Mouse (Mus musculus) hindbrain, embryonic 16.5 days (tissue): ENCODE data around the gene Thra. TPM values are rescaled to one million over a fixed set of nuclear protein-coding genes. Genes with fewer than 3 reads are reported as not detected.

ENCODE experiments used
- ATAC-seq: fragments of 200-750 bp; cut with Nextera tagmentation; 2 replicates; pipeline ENCODE4 v1.8.0; 2017; ENCODE audit warnings: moderate TSS enrichment, moderate library complexity
- H3K27ac ChIP-seq: fragments of 300-500 bp; sonication (generic); 2 replicates; pipeline ENCODE4 v1.5.1; 2014; ENCODE audit warnings: low read depth, mild to moderate bottlenecking, control low read depth, low read length, moderate library complexity
- H3K27me3 ChIP-seq: fragments of 300-500 bp; sonication (generic); replicated peaks from 2 replicates; pipeline ENCODE4 v1.6.1; 2014; ENCODE audit warnings: low read length; ENCODE audit not compliant: control insufficient read depth, insufficient read depth
- H3K36me3 ChIP-seq: fragments of 300-500 bp; sonication (generic); 2 replicates; pipeline ENCODE4 v1.6.1; 2014; ENCODE audit warnings: mild to moderate bottlenecking, low read length, moderate library complexity, mixed read lengths; ENCODE audit not compliant: control insufficient read depth, insufficient read depth
- H3K4me1 ChIP-seq: fragments of 300-500 bp; sonication (generic); 2 replicates; pipeline ENCODE4 v1.6.1; 2014; ENCODE audit warnings: low read depth, low read length; ENCODE audit not compliant: control insufficient read depth, insufficient read depth
- H3K4me2 ChIP-seq: fragments of 300-500 bp; sonication (generic); 2 replicates; pipeline ENCODE4 v1.6.1; 2014; ENCODE audit warnings: mild to moderate bottlenecking, low read length, control low read depth, moderate library complexity
- H3K4me3 ChIP-seq: fragments of 300-500 bp; sonication (generic); 2 replicates; pipeline ENCODE4 v1.5.1; 2014; ENCODE audit warnings: mild to moderate bottlenecking, low read length, control low read depth, moderate library complexity
- H3K9ac ChIP-seq: fragments of 300-500 bp; sonication (generic); 2 replicates; pipeline ENCODE4 v1.6.1; 2014; ENCODE audit warnings: low read depth, mild to moderate bottlenecking, control low read depth, low read length, moderate library complexity
- H3K9me3 ChIP-seq: fragments of 300-500 bp; sonication (generic); 2 replicates; pipeline ENCODE4 v1.6.1; 2014; ENCODE audit warnings: mild to moderate bottlenecking, low read length, moderate library complexity; ENCODE audit not compliant: control insufficient read depth
- WGBS: fragments of 180-500 bp; shearing (Covaris S2); extraction: QIAGEN DNeasy Blood & Tissue Kit; methylation state at CpG from one replicate; pipeline ENCODE4 v1.1.7; 2014; 5-methylcytosine and 5-hydroxymethylcytosine counted together
- polyA plus RNA-seq: library from polyadenylated mRNA; unstranded; fragments of >200 nt; fragmentation: Nextera tagmentation; extraction: Ambion mirVana; gene quantifications from 2 replicates; pipeline ENCODE4 v1.2.1, GENCODE M21; 2015

Thra gene
- polyA plus RNA-seq: 127 and 144 TPM in 2 replicates

DNA sequence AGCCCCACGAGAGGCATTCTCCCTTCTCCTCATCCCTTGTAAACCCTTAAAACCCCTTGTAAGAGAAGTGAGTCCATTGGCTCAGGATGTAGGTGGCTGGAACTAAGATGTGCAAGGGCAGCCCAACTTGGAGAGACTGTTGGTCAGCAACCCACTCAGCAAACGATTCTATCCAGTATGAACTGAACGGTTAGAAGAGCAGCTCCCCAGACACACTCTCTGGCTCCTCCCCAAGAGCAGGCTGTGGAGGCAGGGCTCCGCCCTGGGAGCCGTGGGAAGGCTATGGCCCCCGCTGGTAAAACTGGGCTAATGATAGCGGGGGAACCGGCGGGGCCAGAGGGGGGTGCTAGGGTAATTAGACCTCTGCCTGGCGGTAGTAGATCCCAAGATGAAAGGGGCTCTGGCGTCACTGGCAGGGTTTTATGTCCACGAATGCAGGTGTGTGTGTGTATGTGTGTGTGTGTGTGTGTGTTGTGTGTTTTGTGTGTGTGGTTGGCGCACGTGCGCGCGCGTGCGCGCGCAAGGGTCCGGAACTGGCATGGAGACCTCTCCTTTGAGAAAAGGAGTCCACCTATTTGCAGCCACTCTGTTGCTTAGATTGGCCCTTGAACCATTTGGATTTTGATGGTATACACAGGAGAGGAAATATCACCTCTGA lies at the start of gene Thra:
Gene Thra (plus strand): TSS at position 246 of the 658 bp plus-strand sequence.
- Histone ChIP-seq H3K27me3 (no peaks in the 10 kb centered on the region), H3K4me3 (peak within 1 kb of the TSS; percentile 85), H3K9me3 (no peaks in the 10 kb centered on the region), H3K4me2 (peak within 1 kb of the TSS; percentile 91), H3K27ac (peak within 1 kb of the TSS; percentile 100), H3K4me1 (peaks cover 38% of the 10 kb centered on the region), H3K36me3 (no peaks in the 10 kb centered on the region), H3K9ac (peak within 1 kb of the TSS; percentile 99)
- peak; percentile 51 for ATAC-seq
- 0% methylated on average over 22 of the region's 22 CpGs for WGBS

- no peak for ATAC-seq
- Histone ChIP-seq H3K9ac (no peak overlapping the region), H3K4me2 (no peak overlapping the region), H3K4me3 (no peak overlapping the region), H3K9me3 (no peaks in the 10 kb centered on the region), H3K4me1 (no peaks in the 10 kb centered on the region), H3K27me3 (no peaks in the 10 kb centered on the region), H3K27ac (no peak overlapping the region), H3K36me3 (peaks cover 53% of the 10 kb centered on the region)
- WGBS: 81% methylated on average over 13 of the region's 13 CpGs
Measured at GRCm38 (mm10) chr11:98693201-98693600, 47.2 kb upstream of the Thra start.

- WGBS: 93% methylated on average over 9 of the region's 9 CpGs
- no peak for ATAC-seq
- H3K9me3 ChIP-seq: no peaks in the 10 kb centered on the region
Measured at GRCm38 (mm10) chr11:98693746-98694145, 46.7 kb upstream of the Thra start.

DNA sequence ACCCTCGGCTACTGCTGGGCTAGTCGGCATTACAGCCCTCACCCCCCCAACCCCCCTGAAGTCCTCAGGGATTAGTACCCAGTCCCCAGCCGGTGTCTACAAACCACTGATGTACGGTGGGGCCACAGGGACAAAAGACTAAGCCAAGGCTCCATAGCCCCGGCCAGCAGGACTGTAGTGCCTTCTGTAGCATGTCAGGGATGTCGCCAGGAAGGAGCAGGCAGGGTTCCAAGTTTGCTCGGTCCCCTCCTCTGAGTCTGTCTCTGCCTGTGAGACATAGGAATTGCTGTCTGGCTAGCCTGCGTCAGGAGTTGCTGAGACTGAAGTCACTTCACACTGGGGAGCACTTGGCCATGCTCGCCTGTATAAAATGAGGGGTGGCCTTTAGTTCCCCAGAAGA lies 46.1 kb upstream of the Thra start:
- H3K9ac ChIP-seq: no peak overlapping the region
- no peaks in the 10 kb centered on the region for H3K9me3 ChIP-seq
- H3K36me3 ChIP-seq: peaks cover 51% of the 10 kb centered on the region
- 78% methylated on average over 9 of the region's 9 CpGs for WGBS
- no peak overlapping the region for H3K27ac ChIP-seq
- no peaks in the 10 kb centered on the region for H3K4me1 ChIP-seq
- no peaks in the 10 kb centered on the region for H3K27me3 ChIP-seq
- no peak for ATAC-seq
- H3K4me3 ChIP-seq: no peak overlapping the region
- no peak overlapping the region for H3K4me2 ChIP-seq

More at GRCm38 (mm10) chr11:98693746-98694145, 46.7 kb upstream of the Thra start:
- no peak overlapping the region for H3K4me2 ChIP-seq
- no peaks in the 10 kb centered on the region for H3K27me3 ChIP-seq
- H3K27ac ChIP-seq: no peak overlapping the region
- H3K36me3 ChIP-seq: peaks cover 51% of the 10 kb centered on the region
- no peaks in the 10 kb centered on the region for H3K4me1 ChIP-seq
- H3K4me3 ChIP-seq: no peak overlapping the region
- no peak overlapping the region for H3K9ac ChIP-seq

GRCm38 (mm10) chr11:98695408-98695807 lies 45.0 kb upstream of the Thra start:
- H3K9ac ChIP-seq: no peak overlapping the region
- H3K27ac ChIP-seq: no peak overlapping the region
- H3K4me3 ChIP-seq: no peak overlapping the region
- H3K27me3 ChIP-seq: no peaks in the 10 kb centered on the region
- H3K4me1 ChIP-seq: no peaks in the 10 kb centered on the region
- 65% methylated on average over 14 of the region's 14 CpGs for WGBS
- ATAC-seq: no peak
- no peaks in the 10 kb centered on the region for H3K9me3 ChIP-seq
- peaks cover 40% of the 10 kb centered on the region for H3K36me3 ChIP-seq
- H3K4me2 ChIP-seq: no peak overlapping the region

DNA sequence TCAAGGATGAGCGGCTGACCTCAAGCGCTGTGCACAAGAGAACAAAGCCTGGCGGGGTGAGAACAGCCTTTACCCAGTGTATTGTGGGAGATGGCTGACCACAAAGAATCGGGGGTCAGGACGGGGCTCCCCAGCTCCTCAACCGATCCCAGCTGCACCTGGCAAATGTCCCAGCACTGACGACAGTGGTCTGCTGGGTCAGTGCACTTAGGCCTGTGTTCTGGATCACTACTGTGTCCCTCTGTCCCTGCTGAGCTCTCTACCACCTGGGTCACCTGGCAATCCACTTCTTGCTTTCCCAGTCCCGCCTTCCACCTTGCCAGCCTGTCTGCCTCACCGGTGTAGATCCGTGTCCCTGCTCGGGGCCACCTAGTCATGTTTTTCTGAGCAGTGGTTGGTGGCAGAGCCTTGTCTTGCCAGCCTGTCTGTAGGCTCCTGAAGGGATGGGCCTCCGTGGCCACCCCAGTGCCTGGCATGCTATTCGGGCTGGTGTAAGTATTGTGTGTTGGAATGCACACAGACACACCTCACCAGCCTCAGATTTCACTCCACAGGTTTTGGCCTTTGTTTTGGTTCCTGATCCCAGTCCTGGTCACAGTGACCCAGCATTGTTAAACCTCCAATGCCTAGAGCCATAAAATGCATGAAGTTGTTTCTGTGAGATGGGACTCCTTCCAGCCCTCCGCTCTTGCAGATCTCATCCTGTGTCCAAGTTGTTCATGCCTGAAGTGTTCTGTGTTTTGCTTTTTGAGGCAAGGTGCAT lies 43.8 kb upstream of the Thra start:
- H3K9ac ChIP-seq: no peak overlapping the region
- ATAC-seq: no peak
- no peaks in the 10 kb centered on the region for H3K27me3 ChIP-seq
- H3K4me2 ChIP-seq: no peak overlapping the region
- peaks cover 28% of the 10 kb centered on the region for H3K36me3 ChIP-seq
- H3K4me1 ChIP-seq: no peaks in the 10 kb centered on the region
- WGBS: 83% methylated on average over 14 of the region's 14 CpGs
- H3K4me3 ChIP-seq: no peak overlapping the region
- H3K9me3 ChIP-seq: no peaks in the 10 kb centered on the region
- no peak overlapping the region for H3K27ac ChIP-seq

GRCm38 (mm10) chr11:98697225-98697624 lies 43.2 kb upstream of the Thra start:
- Histone ChIP-seq H3K4me3 (no peak overlapping the region), H3K27me3 (no peaks in the 10 kb centered on the region), H3K4me2 (no peak overlapping the region), H3K4me1 (no peaks in the 10 kb centered on the region), H3K27ac (no peak overlapping the region), H3K36me3 (peaks cover 22% of the 10 kb centered on the region), H3K9ac (no peak overlapping the region), H3K9me3 (no peaks in the 10 kb centered on the region)
- no peak for ATAC-seq
- WGBS: 90% methylated on average over 12 of the region's 12 CpGs

DNA sequence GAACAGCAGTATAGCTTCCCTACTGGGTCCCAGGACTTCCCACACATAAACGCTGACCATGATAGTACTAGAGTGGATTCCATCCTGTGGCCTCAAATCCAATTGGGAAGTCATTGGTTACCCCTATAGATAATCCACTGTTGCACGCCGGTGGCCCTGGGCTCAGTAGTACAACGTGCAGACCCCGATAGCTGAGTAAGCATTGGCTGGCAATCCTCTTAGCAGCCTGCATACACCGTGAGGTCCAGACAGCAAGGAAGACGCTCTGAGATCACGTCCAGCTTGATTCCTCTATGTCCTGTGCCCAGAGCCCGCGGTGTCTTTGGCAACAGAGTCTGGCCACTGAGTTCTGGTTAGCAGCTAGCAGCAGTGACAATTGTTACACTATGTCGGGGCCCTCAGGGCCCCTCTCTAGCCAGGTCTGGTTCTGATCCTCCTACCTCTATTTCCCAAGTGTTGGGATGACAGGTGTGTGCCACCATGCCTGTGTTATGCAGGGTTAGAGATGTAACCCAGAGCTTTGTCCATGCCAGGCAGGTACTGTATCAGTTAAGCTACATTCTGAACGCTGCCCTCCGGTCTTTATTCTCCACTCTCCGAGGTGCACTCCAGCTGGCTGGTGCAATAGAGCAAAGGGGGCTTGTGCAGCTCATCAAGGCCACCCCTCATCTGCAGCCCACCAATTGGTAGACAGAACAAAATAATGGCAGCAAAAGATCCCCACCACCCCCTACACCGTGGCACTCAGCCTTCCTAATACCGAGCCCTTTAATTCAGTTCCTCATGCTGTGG lies 41.4 kb upstream of the Thra start:
- no peaks in the 10 kb centered on the region for H3K9me3 ChIP-seq
- H3K27me3 ChIP-seq: no peaks in the 10 kb centered on the region
- no peak overlapping the region for H3K4me3 ChIP-seq
- no peak overlapping the region for H3K4me2 ChIP-seq
- ATAC-seq: no peak
- no peak overlapping the region for H3K27ac ChIP-seq
- H3K9ac ChIP-seq: no peak overlapping the region; the same call in 1 of the 2 replicates
- 83% methylated on average over 16 of the region's 16 CpGs for WGBS
- H3K4me1 ChIP-seq: no peaks in the 10 kb centered on the region
- peaks cover 14% of the 10 kb centered on the region for H3K36me3 ChIP-seq

DNA sequence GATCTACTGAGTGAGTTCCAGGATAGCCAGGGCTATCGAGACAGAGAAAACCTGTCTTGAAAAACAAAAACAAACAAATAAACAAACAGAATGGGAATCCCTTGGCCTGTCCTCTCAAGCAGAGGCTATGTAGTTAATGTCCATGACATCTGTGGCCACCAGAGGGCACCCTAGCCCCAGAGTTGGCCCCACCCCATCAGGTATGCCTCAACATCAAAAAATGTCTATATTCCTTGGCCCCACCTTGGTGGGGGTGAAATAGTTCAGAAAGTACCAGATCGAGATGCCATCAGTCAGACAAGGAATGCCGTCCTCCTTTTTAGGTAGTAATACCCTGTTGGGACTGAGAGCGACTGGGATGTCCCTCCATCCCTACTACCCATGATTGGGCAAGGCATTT lies 40.5 kb upstream of the Thra start:
- Histone ChIP-seq H3K4me1 (no peaks in the 10 kb centered on the region), H3K27me3 (no peaks in the 10 kb centered on the region), H3K4me2 (no peak overlapping the region), H3K27ac (no peak overlapping the region), H3K9me3 (no peaks in the 10 kb centered on the region), H3K4me3 (no peak overlapping the region), H3K9ac (no peak overlapping the region), H3K36me3 (peaks cover 16% of the 10 kb centered on the region)
- ATAC-seq: 0 out of 2 replicates have a peak, but pooled peaks have one; percentile 53
- 53% methylated on average over 4 of the region's 4 CpGs for WGBS
